Mouse (Mus musculus) stomach, embryonic 14.5 days (tissue): ENCODE results near the gene Cbx8. TPM values are rescaled to one million over a fixed set of nuclear protein-coding genes. Genes with fewer than 3 reads are reported as not detected.
A peak's percentile ranks its signal among the peaks of the same experiment; 100 is the strongest.

Experiments
- ATAC-seq: fragments of 200-750 bp; cut with Nextera tagmentation; 2 replicates; pipeline ENCODE4 v1.8.0; 2017; ENCODE audit warnings: low read depth, moderate TSS enrichment; ENCODE audit not compliant: insufficient number of reproducible peaks, insufficient read depth, low FRiP score
- H3K27ac ChIP-seq: fragments of 300-500 bp; sonication (generic); 2 replicates; pipeline ENCODE4 v1.5.1; 2014; ENCODE audit warnings: mild to moderate bottlenecking, low read length, moderate library complexity, mixed read lengths
- H3K27me3 ChIP-seq: fragments of 300-500 bp; sonication (generic); 2 replicates; pipeline ENCODE4 v1.6.1; 2014; ENCODE audit warnings: low read length, control low read depth, mixed read lengths; ENCODE audit not compliant: control insufficient read depth, insufficient read depth
- H3K36me3 ChIP-seq: fragments of 300-500 bp; sonication (generic); 2 replicates; pipeline ENCODE4 v1.6.1; 2014; ENCODE audit warnings: mild to moderate bottlenecking, control low read depth, low read length, moderate library complexity, mixed read lengths; ENCODE audit not compliant: control insufficient read depth, insufficient read depth
- H3K4me1 ChIP-seq: fragments of 300-500 bp; sonication (generic); 2 replicates; pipeline ENCODE4 v1.6.1; 2014; ENCODE audit warnings: low read length, control low read depth, mixed read lengths; ENCODE audit not compliant: control insufficient read depth, insufficient read depth
- H3K4me2 ChIP-seq: fragments of 300-500 bp; sonication (generic); replicated peaks from 2 replicates; pipeline ENCODE4 v1.6.1; 2014; ENCODE audit warnings: low read depth, low read length, control low read depth
- H3K4me3 ChIP-seq: fragments of 300-500 bp; sonication (generic); 2 replicates; pipeline ENCODE4 v1.5.1; 2014; ENCODE audit warnings: low read depth, low read length, control low read depth
- H3K9ac ChIP-seq: fragments of 300-500 bp; sonication (generic); replicated peaks from 2 replicates; pipeline ENCODE4 v1.6.1; 2014; ENCODE audit warnings: low read depth, mild to moderate bottlenecking, control low read depth, low read length, moderate library complexity, mixed read lengths
- H3K9me3 ChIP-seq: fragments of 300-500 bp; sonication (generic); 2 replicates; pipeline ENCODE4 v1.6.1; 2016; ENCODE audit warnings: low read depth, low read length, control low read depth; ENCODE audit not compliant: control insufficient read depth
- WGBS: fragments of 180-500 bp; shearing (Covaris S2); extraction: QIAGEN DNeasy Blood & Tissue Kit; methylation state at CpG from one replicate; pipeline ENCODE4 v1.1.7; 2014; 5-methylcytosine and 5-hydroxymethylcytosine counted together
- polyA plus RNA-seq: library from polyadenylated mRNA; unstranded; fragments of >200 nt; fragmentation: Nextera tagmentation; extraction: Ambion mirVana; gene quantifications from 2 replicates; pipeline ENCODE4 v1.2.1, GENCODE M21; 2014

Gene Cbx8
- polyA plus RNA-seq, 1 experiment from 2014 or later: 8.5 TPM

- Histone ChIP-seq H3K27ac (no peak overlapping the region), H3K4me1 (peaks cover 42% of the 10 kb centered on the region), H3K9me3 (no peaks in the 10 kb centered on the region)
Observed at GRCm38 (mm10) chr11:119039732-119040512, 847 bp downstream of the Cbx8 start.

GRCm38 (mm10) chr11:119038744-119039484 is 1.9 kb downstream of the Cbx8 start:
- peaks cover 38% of the 10 kb centered on the region for H3K4me1 ChIP-seq
- H3K27ac ChIP-seq: no peak overlapping the region
- H3K4me2 ChIP-seq: no peak overlapping the region
- H3K9me3 ChIP-seq: no peaks in the 10 kb centered on the region
- no peak overlapping the region for H3K4me3 ChIP-seq
- H3K9ac ChIP-seq: no peak overlapping the region
- H3K36me3 ChIP-seq: peaks cover 4% of the 10 kb centered on the region; the same call in 1 of the 2 replicates
- WGBS: 58% methylated on average over 22 of the region's 22 CpGs
- ATAC-seq: no peak
- peaks cover 32% of the 10 kb centered on the region for H3K27me3 ChIP-seq

More at GRCm38 (mm10) chr11:119039732-119040512, 847 bp downstream of the Cbx8 start:
- WGBS: 12% methylated on average over 21 of the region's 21 CpGs
- H3K4me3 ChIP-seq: peak overlapping the region; percentile 77
- ATAC-seq: no peak
- H3K36me3 ChIP-seq: peaks cover 4% of the 10 kb centered on the region; the same call in 1 of the 2 replicates
- H3K4me2 ChIP-seq: peak overlapping the region; percentile 81
- H3K9ac ChIP-seq: peak overlapping the region; percentile 61; the same call in 1 of the 2 replicates
- H3K27me3 ChIP-seq: peaks cover 42% of the 10 kb centered on the region

- H3K27ac ChIP-seq: no peak overlapping the region
- H3K4me1 ChIP-seq: peaks cover 38% of the 10 kb centered on the region
- peak overlapping the region; percentile 42 for H3K4me3 ChIP-seq
- no peak for ATAC-seq
- peaks cover 4% of the 10 kb centered on the region; the same call in 1 of the 2 replicates for H3K36me3 ChIP-seq
- H3K4me2 ChIP-seq: peak overlapping the region; percentile 76
- H3K9ac ChIP-seq: no peak overlapping the region
- 24% methylated on average over 18 of the region's 18 CpGs for WGBS
- H3K9me3 ChIP-seq: no peaks in the 10 kb centered on the region
- peaks cover 25% of the 10 kb centered on the region for H3K27me3 ChIP-seq
Observed at GRCm38 (mm10) chr11:119037780-119038401, 2.9 kb downstream of the Cbx8 start.

GRCm38 (mm10) chr11:119036934-119037779 is 3.6 kb downstream of the Cbx8 start:
- peaks cover 4% of the 10 kb centered on the region; the same call in 1 of the 2 replicates for H3K36me3 ChIP-seq

GRCm38 (mm10) chr11:119036447-119036846 is 4.3 kb downstream of the Cbx8 start:
- no peaks in the 10 kb centered on the region for H3K9me3 ChIP-seq
- no peak overlapping the region; the same call in 1 of the 2 replicates for H3K4me2 ChIP-seq
- no peak overlapping the region for H3K4me3 ChIP-seq
- peaks cover 4% of the 10 kb centered on the region; the same call in 1 of the 2 replicates for H3K36me3 ChIP-seq
- peaks cover 17% of the 10 kb centered on the region for H3K27me3 ChIP-seq
- no peak overlapping the region for H3K9ac ChIP-seq
- ATAC-seq: no peak
- peaks cover 29% of the 10 kb centered on the region for H3K4me1 ChIP-seq
- 9% methylated on average over 15 of the region's 15 CpGs for WGBS
- H3K27ac ChIP-seq: no peak overlapping the region

More at GRCm38 (mm10) chr11:119036934-119037779, 3.6 kb downstream of the Cbx8 start:
- H3K27ac ChIP-seq: no peak overlapping the region
- no peaks in the 10 kb centered on the region for H3K9me3 ChIP-seq
- no peak for ATAC-seq
- peak overlapping the region; percentile 42 for H3K4me3 ChIP-seq
- WGBS: 3% methylated on average over 57 of the region's 57 CpGs
- 0 out of 2 replicates have a peak overlapping the region, but pooled peaks have one; percentile 22 for H3K9ac ChIP-seq
- H3K4me2 ChIP-seq: peak overlapping the region; percentile 76
- H3K27me3 ChIP-seq: peaks cover 24% of the 10 kb centered on the region
- peaks cover 36% of the 10 kb centered on the region for H3K4me1 ChIP-seq

- ATAC-seq: no peak
- H3K27me3 ChIP-seq: peaks cover 15% of the 10 kb centered on the region
- peaks cover 4% of the 10 kb centered on the region; the same call in 1 of the 2 replicates for H3K36me3 ChIP-seq
- WGBS: 5% methylated on average over 21 of the region's 21 CpGs
- H3K9ac ChIP-seq: no peak overlapping the region
- no peak overlapping the region for H3K4me3 ChIP-seq
- H3K27ac ChIP-seq: no peak overlapping the region
- peaks cover 28% of the 10 kb centered on the region for H3K4me1 ChIP-seq
- H3K9me3 ChIP-seq: no peaks in the 10 kb centered on the region
- H3K4me2 ChIP-seq: no peak overlapping the region
Observed at GRCm38 (mm10) chr11:119035686-119036165, 5.0 kb downstream of the Cbx8 start.

- no peak overlapping the region for H3K4me2 ChIP-seq
- peaks cover 15% of the 10 kb centered on the region for H3K27me3 ChIP-seq
- no peak overlapping the region for H3K4me3 ChIP-seq
- H3K27ac ChIP-seq: no peak overlapping the region
- H3K36me3 ChIP-seq: peaks cover 9% of the 10 kb centered on the region; the same call in 1 of the 2 replicates
- no peak overlapping the region for H3K9ac ChIP-seq
- peaks cover 28% of the 10 kb centered on the region for H3K4me1 ChIP-seq
- no peaks in the 10 kb centered on the region for H3K9me3 ChIP-seq
- no peak for ATAC-seq
- WGBS: 6% methylated on average over 21 of the region's 21 CpGs
Observed at GRCm38 (mm10) chr11:119035094-119035685, 5.6 kb downstream of the Cbx8 start.
